Mouse (Mus musculus) lung, adult 2 months (tissue): Measurements from ENCODE around the gene Cacna1a.

Experiments used
- CTCF ChIP-seq: fragments of 200-500 bp; IDR thresholded peaks from 2 replicates; pipeline ENCODE4 v1.5.1; 2011; ENCODE audit warnings: mild to moderate bottlenecking, low read length, control low read depth; ENCODE audit not compliant: insufficient read depth
- POLR2A ChIP-seq: fragments of 200-500 bp; IDR thresholded peaks from 2 replicates; pipeline ENCODE4 v1.6.1; 2011; ENCODE audit warnings: low read depth, mild to moderate bottlenecking, control low read depth, low read length, borderline replicate concordance; ENCODE audit errors: extremely low read depth

GRCm38 (mm10) chr8:84370972-84371371, 17.3 kb upstream of the Cacna1a start:
- no peak for TF ChIP-seq CTCF
- TF ChIP-seq POLR2A = no peak
